Mouse (Mus musculus) embryonic fibroblast, embryonic 13.5 days (primary cell): ENCODE measurements around the gene Ssbp2.

Experiments
- CTCF ChIP-seq: IDR thresholded peaks from 2 replicates; pipeline ENCODE4 v1.5.1; 2011; ENCODE audit warnings: mild to moderate bottlenecking, control low read depth, low read length, moderate library complexity, borderline replicate concordance; ENCODE audit not compliant: insufficient read depth
- POLR2A ChIP-seq: IDR thresholded peaks from 2 replicates; pipeline ENCODE4 v1.6.1; 2011; ENCODE audit warnings: low read depth, mild to moderate bottlenecking, control low read depth, low read length, moderate library complexity

GRCm38 (mm10) chr13:91648240-91648639 lies 188.2 kb downstream of the Ssbp2 start:
- no peak for TF ChIP-seq POLR2A
- peak; percentile 79 for TF ChIP-seq CTCF
